Comparison of ENCODE assay signal across 8 mouse cellular contexts in genomic region chr11:90129793-90130624, GRCm38 (mm10). TPM values are rescaled to one million over a fixed set of nuclear protein-coding genes. Genes with fewer than 3 reads are reported as not detected.
A peak's percentile ranks its signal among the peaks of the same experiment; 100 is the strongest.
DNase-seq lines count a peak whose midpoint lies in the region; ATAC-seq and TF ChIP-seq lines count a peak whose summit lies in the region.
"Had no signal": no experiment of that assay in that cellular context is flagged by ENCODE, and none has a peak within 500 bp of the region (broad histone marks: within the 10 kb centered on the region; RNA-seq: fewer than 3 reads in every experiment).

No protein-coding gene starts in this region.

- no peaks in the 10 kb centered on the region for H3K79me2 ChIP-seq in heart, adult 2 months (replicated peaks; ENCODE audit: control insufficient read depth, insufficient read depth, low read length)

- TF ChIP-seq CTCF in heart, adult 2 months (IDR thresholded peaks at IDR 0.05): no peak
- no peak for TF ChIP-seq CTCF in intestine, postnatal 0 days (IDR thresholded peaks at IDR 0.05; ENCODE audit: low read depth)

- no peak for TF ChIP-seq EP300 in heart, adult 2 months (IDR thresholded peaks at IDR 0.05; ENCODE audit: insufficient read depth, low read depth, low read length)

- DNase-seq in heart, adult 2 months: peak; percentile 49 to 58
- DNase-seq in lung, postnatal 10 days: peak; percentile 88
- DNase-seq in spleen, postnatal 10 days (ENCODE audit: low spot score in 2 of 2): no peak
- no peak for DNase-seq in thymus, postnatal 25 days
- DNase-seq in cerebellum, postnatal 25 days: no peak

- peak overlapping the region; percentile 57 for H3K27ac ChIP-seq in embryonic facial prominence, embryonic 12.5 days
- H3K27ac ChIP-seq in heart, adult 2 months: peak overlapping the region; percentile 82
- no peak overlapping the region; the same call in 1 of the 2 replicates for H3K27ac ChIP-seq in intestine, postnatal 0 days (ENCODE audit: low read depth, low read length)

- no peaks in the 10 kb centered on the region for H3K36me3 ChIP-seq in embryonic facial prominence, embryonic 12.5 days
- H3K36me3 ChIP-seq in heart, adult 2 months (ENCODE audit: control insufficient read depth, insufficient read depth, low read length): peaks cover 16% of the 10 kb centered on the region
- no peaks in the 10 kb centered on the region for H3K36me3 ChIP-seq in intestine, postnatal 0 days (ENCODE audit: control insufficient read depth, insufficient read depth)

- intact Hi-C loops in heart, adult 2 months (cut with DNase I): loop anchor here (5.0 kb wide), 1 partner anchor 37 kb away; no protein-coding TSS in a partner anchor

- no peak overlapping the region for H3K9ac ChIP-seq in embryonic facial prominence, embryonic 12.5 days
- peak overlapping the region; percentile 57 for H3K9ac ChIP-seq in heart, adult 2 months (ENCODE audit: low read depth, low read length)
- no peak overlapping the region for H3K9ac ChIP-seq in intestine, postnatal 0 days (ENCODE audit: low read depth, low read length)

- WGBS in embryonic facial prominence, embryonic 12.5 days: 24% methylated on average over 12 of the region's 12 CpGs
- 14% methylated on average over 12 of the region's 12 CpGs for WGBS in heart, adult 2 months
- WGBS in intestine, postnatal 0 days: 40% methylated on average over 12 of the region's 12 CpGs

- 0 out of 2 replicates have a peak overlapping the region, but pooled peaks have one; percentile 25 for H3K4me2 ChIP-seq in embryonic facial prominence, embryonic 12.5 days (replicated peaks)
- H3K4me2 ChIP-seq in intestine, postnatal 0 days (replicated peaks; ENCODE audit: low read depth): peak overlapping the region; percentile 30; the same call in 1 of the 2 replicates

- H3K4me1 ChIP-seq in embryonic facial prominence, embryonic 12.5 days: peaks cover 13% of the 10 kb centered on the region; the same call in 1 of the 2 replicates
- H3K4me1 ChIP-seq in heart, adult 2 months (ENCODE audit: control insufficient read depth, insufficient read depth, low read length): peaks cover 16% of the 10 kb centered on the region
- H3K4me1 ChIP-seq in intestine, postnatal 0 days (replicated peaks; ENCODE audit: control insufficient read depth, insufficient read depth, low read length): no peaks in the 10 kb centered on the region

- no peaks in the 10 kb centered on the region for H3K9me3 ChIP-seq in embryonic facial prominence, embryonic 12.5 days
- H3K9me3 ChIP-seq in intestine, postnatal 0 days (ENCODE audit: control insufficient read depth): no peaks in the 10 kb centered on the region

- no peak for ATAC-seq in embryonic facial prominence, embryonic 12.5 days (ENCODE audit: insufficient number of reproducible peaks, insufficient read depth, low FRiP score, low TSS enrichment)
- peak; percentile 22; the same call in 1 of the 2 replicates for ATAC-seq in intestine, postnatal 0 days

- peak; percentile 56 for TF ChIP-seq POLR2A in heart, adult 2 months (IDR thresholded peaks at IDR 0.05; ENCODE audit: insufficient read depth, low read depth, low read length)

- no peak overlapping the region for H3K4me3 ChIP-seq in embryonic facial prominence, embryonic 12.5 days
- H3K4me3 ChIP-seq in heart, adult 2 months: peak overlapping the region; percentile 17; the same call in 1 of the 2 replicates
- no peak overlapping the region for H3K4me3 ChIP-seq in intestine, postnatal 0 days (ENCODE audit: low read depth, low read length)
- H3K4me3 ChIP-seq: myocyte had no signal

- no peaks in the 10 kb centered on the region for H3K27me3 ChIP-seq in embryonic facial prominence, embryonic 12.5 days
- no peaks in the 10 kb centered on the region for H3K27me3 ChIP-seq in heart, adult 2 months (ENCODE audit: control insufficient read depth, insufficient read depth, low read length)
- no peaks in the 10 kb centered on the region for H3K27me3 ChIP-seq in intestine, postnatal 0 days (replicated peaks; ENCODE audit: control insufficient read depth, insufficient read depth, low read length)

RNA-seq across cellular contexts. Expression of gene Gm45716, which starts 57.5 kb away (rescaled TPM):
- 13.6 and 13.7 TPM in 2 replicates for polyA plus RNA-seq in embryonic facial prominence, embryonic 12.5 days (2016; fragmentation: Nextera tagmentation; extraction: Ambion mirVana)
- total RNA-seq in heart, adult 2 months (2021): 1 to 10 TPM; 7.5 to 8.1 TPM
- 3.9 and 8.8 TPM in 2 replicates for polyA plus RNA-seq in heart, adult 2 months (2012; rRNA removed)
- polyA plus RNA-seq in intestine, postnatal 0 days (2015; fragmentation: Nextera tagmentation; extraction: Ambion mirVana): 23.9 and 25.4 TPM in 2 replicates

Comparison
In these comparisons a context has a peak if more than half of its experiments do, and no peak if none do; other contexts are left out.
1. DNase-seq: peak in heart, adult 2 months (2 of 2) and lung, postnatal 10 days (single experiment); none in spleen, postnatal 10 days (0 of 2), thymus, postnatal 25 days (single experiment) and cerebellum, postnatal 25 days (0 of 2).